ENCODE assay signal across 7 mouse cellular contexts in the genomic region with DNA sequence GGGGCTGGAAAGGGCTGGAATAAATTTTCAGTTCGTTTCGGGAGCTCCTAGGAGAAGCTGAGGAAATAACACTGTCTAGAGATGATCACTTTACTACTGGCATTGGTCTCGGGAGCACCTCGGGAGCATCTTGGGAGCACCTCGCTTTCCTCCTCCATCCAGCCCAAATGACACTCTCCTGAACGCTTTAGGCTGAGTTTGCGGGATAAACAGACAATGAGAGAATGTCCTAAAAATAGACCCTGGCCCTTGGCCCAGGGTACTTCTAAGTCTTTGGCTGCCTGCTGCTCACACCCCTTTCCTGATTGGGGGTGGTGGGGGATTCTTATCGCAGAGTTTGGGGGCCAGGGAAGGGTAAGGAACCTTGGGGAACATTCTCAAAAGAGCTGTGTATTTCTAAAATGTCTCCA. TPM values are rescaled to one million over a fixed set of nuclear protein-coding genes. Genes with fewer than 3 reads are reported as not detected.
DNase-seq lines count a peak whose midpoint lies in the region; ATAC-seq and TF ChIP-seq lines count a peak whose summit lies in the region.

No protein-coding gene starts in this region.

- H3K9ac ChIP-seq in forebrain, embryonic 13.5 days, result peak overlapping the region; percentile 91
- H3K9ac ChIP-seq in hindbrain, postnatal 0 days (replicated peaks; ENCODE audit: low read length), result peak overlapping the region; percentile 70; the same call in 1 of the 2 replicates
- H3K9ac ChIP-seq in liver, embryonic 15.5 days, result peak overlapping the region; percentile 73

- DNase-seq in NIH3T3 (ENCODE audit: low read depth), result peak; percentile 84
- no peak for DNase-seq in hindbrain, postnatal 0 days (ENCODE audit: low spot score)
- DNase-seq in thymus, postnatal 14 days, result no peak
- no peak for DNase-seq in cerebellum, postnatal 10 days

- H3K9me3 ChIP-seq in forebrain, embryonic 13.5 days (replicated peaks), result no peaks in the 10 kb centered on the region
- H3K9me3 ChIP-seq in hindbrain, postnatal 0 days (ENCODE audit: low read length), result no peaks in the 10 kb centered on the region
- no peaks in the 10 kb centered on the region for H3K9me3 ChIP-seq in liver, embryonic 15.5 days (replicated peaks)

- TF ChIP-seq POLR2A in small intestine, adult 2 months (IDR thresholded peaks at IDR 0.05; ENCODE audit: low read depth, low read length), result no peak

- H3K4me3 ChIP-seq in forebrain, embryonic 13.5 days, result peak overlapping the region; percentile 81
- H3K4me3 ChIP-seq in hindbrain, postnatal 0 days (ENCODE audit: low read length), result peak overlapping the region; percentile 83
- peak overlapping the region; percentile 74 for H3K4me3 ChIP-seq in liver, embryonic 15.5 days (replicated peaks)
- H3K4me3 ChIP-seq in small intestine, adult 2 months (ENCODE audit: low read depth, low read length), result peak overlapping the region; percentile 23; the same call in 1 of the 2 replicates

- 3% methylated on average over 8 of the region's 8 CpGs for WGBS in forebrain, embryonic 13.5 days
- WGBS in hindbrain, postnatal 0 days, result 5% methylated on average over 8 of the region's 8 CpGs
- 4% methylated on average over 8 of the region's 8 CpGs for WGBS in liver, embryonic 15.5 days (ENCODE audit: insufficient replicate concordance)
- WGBS in small intestine, adult 2 months, result 3% methylated on average over 8 of the region's 8 CpGs

- peak overlapping the region; percentile 81 for H3K27ac ChIP-seq in forebrain, embryonic 13.5 days
- peak overlapping the region; percentile 81; the same call in 1 of the 2 replicates for H3K27ac ChIP-seq in hindbrain, postnatal 0 days
- H3K27ac ChIP-seq in liver, embryonic 15.5 days (replicated peaks), result peak overlapping the region; percentile 64
- H3K27ac ChIP-seq in small intestine, adult 2 months (ENCODE audit: insufficient read depth, low read depth, low read length), result peak overlapping the region; percentile 61

- H3K4me1 ChIP-seq in forebrain, embryonic 13.5 days, result peaks cover 37% of the 10 kb centered on the region
- H3K4me1 ChIP-seq in hindbrain, postnatal 0 days (ENCODE audit: insufficient read depth, low read length), result no peaks in the 10 kb centered on the region
- H3K4me1 ChIP-seq in liver, embryonic 15.5 days (replicated peaks), result peaks cover 36% of the 10 kb centered on the region
- H3K4me1 ChIP-seq in small intestine, adult 2 months (ENCODE audit: control insufficient read depth, insufficient read depth, insufficient read length, low read length), result peaks cover 8% of the 10 kb centered on the region; the same call in 1 of the 2 replicates

- peak; percentile 9; the same call in 1 of the 2 replicates for ATAC-seq in forebrain, embryonic 13.5 days
- ATAC-seq in hindbrain, postnatal 0 days, result 0 out of 2 replicates have a peak, but pooled peaks have one; percentile 3
- ATAC-seq in liver, embryonic 15.5 days (ENCODE audit: insufficient read depth), result no peak

- no peaks in the 10 kb centered on the region for H3K36me3 ChIP-seq in forebrain, embryonic 13.5 days (ENCODE audit: poor library complexity, severe bottlenecking)
- no peaks in the 10 kb centered on the region for H3K36me3 ChIP-seq in hindbrain, postnatal 0 days (ENCODE audit: insufficient read depth, low read length)
- H3K36me3 ChIP-seq in liver, embryonic 15.5 days (replicated peaks), result no peaks in the 10 kb centered on the region
- H3K36me3 ChIP-seq in small intestine, adult 2 months (ENCODE audit: control insufficient read depth, insufficient read depth, low read length), result no peaks in the 10 kb centered on the region

- H3K4me2 ChIP-seq in forebrain, embryonic 13.5 days, result peak overlapping the region; percentile 87
- H3K4me2 ChIP-seq in hindbrain, postnatal 0 days (ENCODE audit: low read depth, low read length), result peak overlapping the region; percentile 97
- H3K4me2 ChIP-seq in liver, embryonic 15.5 days, result peak overlapping the region; percentile 91

- H3K27me3 ChIP-seq in forebrain, embryonic 13.5 days, result no peaks in the 10 kb centered on the region
- H3K27me3 ChIP-seq in hindbrain, postnatal 0 days (ENCODE audit: insufficient read depth, low read length), result no peaks in the 10 kb centered on the region
- no peaks in the 10 kb centered on the region for H3K27me3 ChIP-seq in liver, embryonic 15.5 days
- H3K27me3 ChIP-seq in small intestine, adult 2 months (ENCODE audit: control insufficient read depth, insufficient read depth, low read length), result no peaks in the 10 kb centered on the region; the same call in 1 of the 2 replicates

- TF ChIP-seq CTCF in hindbrain, postnatal 0 days (IDR thresholded peaks at IDR 0.05; ENCODE audit: low read depth), result no peak
- TF ChIP-seq CTCF in small intestine, adult 2 months (IDR thresholded peaks at IDR 0.05; ENCODE audit: extremely low read depth, insufficient read length, insufficient replicate concordance, low read depth, low read length), result no peak

RNA-seq across cellular contexts. Expression of a gene that starts 0.9 kb away (rescaled TPM):
- polyA plus RNA-seq in forebrain, embryonic 13.5 days (2015; fragmentation: Nextera tagmentation; extraction: Ambion mirVana), result 9.8 and 12.7 TPM in 2 replicates
- total RNA-seq in hindbrain, postnatal 0 days (2014; rRNA removed), result 6.6 and 7.2 TPM in 2 replicates
- 2.7 and 3.1 TPM in 2 replicates for polyA plus RNA-seq in hindbrain, postnatal 0 days (2015; fragmentation: Nextera tagmentation; extraction: Ambion mirVana)
- polyA plus RNA-seq in liver, embryonic 15.5 days (2015; fragmentation: Nextera tagmentation; extraction: Ambion mirVana), result 4.1 and 4.8 TPM in 2 replicates
- 2.4 and 3.2 TPM in 2 replicates for polyA plus RNA-seq in small intestine, adult 2 months (2012; rRNA removed)

RNA-seq across cellular contexts. Expression of a gene that starts 0.9 kb away (rescaled TPM):
- 0.66 and 0.82 TPM in 2 replicates for polyA plus RNA-seq in forebrain, embryonic 13.5 days (2015; fragmentation: Nextera tagmentation; extraction: Ambion mirVana)
- 1.8 and 2.8 TPM in 2 replicates for total RNA-seq in hindbrain, postnatal 0 days (2014; rRNA removed)
- 2.8 and 4.7 TPM in 2 replicates for polyA plus RNA-seq in hindbrain, postnatal 0 days (2015; fragmentation: Nextera tagmentation; extraction: Ambion mirVana)
- polyA plus RNA-seq in liver, embryonic 15.5 days (2015; fragmentation: Nextera tagmentation; extraction: Ambion mirVana), result 0.02 TPM in 1 of 2 replicates, not detected in the other
- not detected in 2 replicates for polyA plus RNA-seq in small intestine, adult 2 months (2012; rRNA removed)

RNA-seq across cellular contexts. Expression of a gene that starts 17.5 kb away (rescaled TPM):
- polyA plus RNA-seq in forebrain, embryonic 13.5 days (2015; fragmentation: Nextera tagmentation; extraction: Ambion mirVana), result 0.21 and 0.49 TPM in 2 replicates
- 0.26 TPM in 1 of 2 replicates, not detected in the other for total RNA-seq in hindbrain, postnatal 0 days (2014; rRNA removed)
- polyA plus RNA-seq in hindbrain, postnatal 0 days (2015; fragmentation: Nextera tagmentation; extraction: Ambion mirVana), result 0.68 TPM in 2 replicates
- not detected in 2 replicates for polyA plus RNA-seq in liver, embryonic 15.5 days (2015; fragmentation: Nextera tagmentation; extraction: Ambion mirVana)
- not detected in 2 replicates for polyA plus RNA-seq in small intestine, adult 2 months (2012; rRNA removed)

RNA-seq across cellular contexts. Expression of a gene that starts 54.6 kb away (rescaled TPM):
- 1.2 and 1.8 TPM in 2 replicates for polyA plus RNA-seq in forebrain, embryonic 13.5 days (2015; fragmentation: Nextera tagmentation; extraction: Ambion mirVana)
- total RNA-seq in hindbrain, postnatal 0 days (2014; rRNA removed), result 0.26 and 0.29 TPM in 2 replicates
- 0.89 and 1.6 TPM in 2 replicates for polyA plus RNA-seq in hindbrain, postnatal 0 days (2015; fragmentation: Nextera tagmentation; extraction: Ambion mirVana)
- 0.13 and 0.24 TPM in 2 replicates for polyA plus RNA-seq in liver, embryonic 15.5 days (2015; fragmentation: Nextera tagmentation; extraction: Ambion mirVana)
- polyA plus RNA-seq in small intestine, adult 2 months (2012; rRNA removed), result 0.14 TPM in 1 of 2 replicates, not detected in the other

Comparison
In these comparisons a context has a peak if more than half of its experiments do, and no peak if none do; other contexts are left out.
1. H3K4me3 ChIP-seq: peak in every context shown above with its lines; median percentile 83 in hindbrain, postnatal 0 days; 81 in forebrain, embryonic 13.5 days; 74 in liver, embryonic 15.5 days; 23 in small intestine, adult 2 months.